Mouse (Mus musculus) G1E (cell line): ENCODE measurements around the gene Clcf1. TPM values are rescaled to one million over a fixed set of nuclear protein-coding genes. Genes with fewer than 3 reads are reported as not detected.

Source experiments
- ATAC-seq: 2 replicates; pipeline ENCODE4 v1.8.0; 2016; ENCODE audit warnings: mild to moderate bottlenecking; ENCODE audit not compliant: insufficient number of reproducible peaks, poor library complexity, low FRiP score, severe bottlenecking; ENCODE audit errors: extremely low read depth
- DNase-seq: peaks from one replicate; pipeline ENCODE4 v3.0.0; 2012; ENCODE audit warnings: low spot score
- H3K27me3 ChIP-seq: 2 replicates; pipeline ENCODE4 v1.6.1; 2012; ENCODE audit warnings: mild to moderate bottlenecking, low read length, inconsistent platforms; ENCODE audit not compliant: insufficient read depth
- H3K36me3 ChIP-seq: replicated peaks from 2 replicates; pipeline ENCODE3; 2012; ENCODE audit warnings: mild to moderate bottlenecking, inconsistent platforms
- H3K4me1 ChIP-seq: 2 replicates; pipeline ENCODE4 v1.6.1; 2012; ENCODE audit warnings: low read depth, low read length, inconsistent platforms, mixed read lengths; ENCODE audit not compliant: insufficient read depth
- H3K4me3 ChIP-seq: 2 replicates; pipeline ENCODE4 v1.5.1; 2012; ENCODE audit warnings: low read depth, mild to moderate bottlenecking, inconsistent platforms, low read length, moderate library complexity, mixed read lengths
- H3K9me3 ChIP-seq: replicated peaks from 2 replicates; pipeline ENCODE4 v1.6.1; 2012; ENCODE audit warnings: inconsistent platforms
- CTCF ChIP-seq: IDR thresholded peaks from 2 replicates; pipeline ENCODE4 v1.5.1; 2012; ENCODE audit warnings: low read depth, low read length, inconsistent platforms, mixed read lengths
- GATA1 ChIP-seq: IDR thresholded peaks from 2 replicates; pipeline ENCODE4 v1.6.1; 2012; ENCODE audit warnings: borderline replicate concordance, low read length, inconsistent platforms, mixed read lengths
- GATA2 ChIP-seq: IDR thresholded peaks from 2 replicates; pipeline ENCODE4 v1.6.1; 2012; ENCODE audit warnings: low read depth, low read length, inconsistent platforms, borderline replicate concordance
- POLR2AphosphoS5 ChIP-seq: IDR thresholded peaks from 2 replicates; pipeline ENCODE4 v1.6.1; 2012; ENCODE audit warnings: low read depth, low read length, inconsistent platforms; ENCODE audit not compliant: insufficient replicate concordance
- TAL1 ChIP-seq: conservative IDR thresholded peaks from 2 replicates; pipeline ENCODE4 v1.6.1; 2012; ENCODE audit warnings: low read depth, low read length, inconsistent platforms, mixed read lengths
- polyA plus RNA-seq: library from polyadenylated mRNA; stranded (reverse); fragments of >175 nt; gene quantifications from 2 replicates; pipeline ENCODE4 v1.2.3, GENCODE M21; 2012
- total RNA-seq, 2 experiments: library from RNA; stranded (forward) in 1 of 2; stranded (reverse) in 1 of 2; fragments of 200-1000 nt in 1 of 2; fragments of >200 nt in 1 of 2; fragmentation: Nextera tagmentation in 1 of 2; gene quantifications; 2 replicates each; pipeline ENCODE4 v1.2.3; 2014 to 2017

Clcf1 gene
- total and polyA plus RNA-seq, 3 experiments = 0.27 TPM; not detected in 2

DNA sequence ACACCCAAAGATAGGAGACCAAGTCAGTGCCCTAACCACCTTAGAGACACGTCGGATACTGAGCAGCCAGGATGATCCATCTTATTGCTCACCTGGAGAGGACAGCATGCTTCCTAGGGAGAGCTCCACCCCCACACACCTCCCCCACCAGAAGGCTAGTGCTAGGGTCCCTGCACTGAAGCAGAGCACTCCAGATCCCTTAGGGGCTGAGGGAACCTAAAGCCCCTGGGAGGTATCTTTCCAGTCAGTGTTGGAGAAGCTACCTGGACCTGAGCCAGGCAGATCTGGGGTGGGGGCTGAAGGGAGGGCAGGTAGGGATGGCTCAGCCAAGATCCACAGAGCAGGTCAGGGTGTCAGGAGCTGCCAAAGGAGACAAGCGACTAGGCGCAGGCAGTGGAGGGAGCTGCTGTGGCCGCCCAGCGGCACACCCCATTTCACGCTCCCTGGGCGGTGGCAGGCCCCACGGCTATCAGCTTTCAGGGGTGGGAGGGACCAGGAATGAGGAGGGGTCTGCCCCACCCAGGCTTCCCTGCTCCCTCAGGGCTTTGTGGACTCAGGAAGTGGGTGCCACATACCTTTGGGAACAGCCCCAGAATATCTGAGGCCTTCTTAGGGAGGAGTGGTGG lies 15.5 kb downstream of the Clcf1 start:
- DNase-seq (no peak), ATAC-seq (no peak)
- TF ChIP-seq POLR2AphosphoS5 = no peak
- no peak for TF ChIP-seq GATA1
- TF ChIP-seq TAL1 = no peak
- no peak for TF ChIP-seq CTCF
- no peak for TF ChIP-seq GATA2
- Histone ChIP-seq H3K27me3 (peaks cover 35% of the 10 kb centered on the region), H3K9me3 (no peaks in the 10 kb centered on the region), H3K4me1 (peaks cover 33% of the 10 kb centered on the region), H3K36me3 (peaks cover 8% of the 10 kb centered on the region), H3K4me3 (no peak overlapping the region)

DNA sequence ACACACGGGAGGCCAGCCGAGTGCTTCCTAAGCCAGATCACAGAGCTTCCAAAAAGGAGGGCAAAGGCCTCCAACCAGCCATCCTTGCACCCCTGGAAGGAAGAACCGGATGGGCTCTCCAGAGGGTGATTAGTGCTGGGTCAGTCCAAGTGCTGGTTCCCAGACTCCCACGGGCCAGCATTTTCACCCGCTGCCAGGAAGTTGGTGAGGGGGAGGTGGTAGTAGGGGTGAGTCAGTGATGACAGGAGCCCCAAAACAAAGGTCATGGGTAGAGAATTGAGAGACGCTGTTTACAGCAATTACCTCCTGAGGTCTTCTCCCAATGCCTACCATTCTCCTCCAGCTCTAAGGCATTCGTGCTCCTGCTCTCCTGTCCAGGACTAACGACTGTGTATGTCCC lies 16.4 kb downstream of the Clcf1 start:
- H3K4me3 ChIP-seq = no peak overlapping the region
- ATAC-seq = no peak
- H3K9me3 ChIP-seq = no peaks in the 10 kb centered on the region
- TF ChIP-seq CTCF = no peak
- TF ChIP-seq GATA2 = no peak
- no peak for TF ChIP-seq POLR2AphosphoS5
- TF ChIP-seq GATA1 = no peak
- no peak for TF ChIP-seq TAL1
- DNase-seq = no peak
- H3K4me1 ChIP-seq = peaks cover 33% of the 10 kb centered on the region
- peaks cover 8% of the 10 kb centered on the region for H3K36me3 ChIP-seq
- H3K27me3 ChIP-seq = peaks cover 29% of the 10 kb centered on the region

DNA sequence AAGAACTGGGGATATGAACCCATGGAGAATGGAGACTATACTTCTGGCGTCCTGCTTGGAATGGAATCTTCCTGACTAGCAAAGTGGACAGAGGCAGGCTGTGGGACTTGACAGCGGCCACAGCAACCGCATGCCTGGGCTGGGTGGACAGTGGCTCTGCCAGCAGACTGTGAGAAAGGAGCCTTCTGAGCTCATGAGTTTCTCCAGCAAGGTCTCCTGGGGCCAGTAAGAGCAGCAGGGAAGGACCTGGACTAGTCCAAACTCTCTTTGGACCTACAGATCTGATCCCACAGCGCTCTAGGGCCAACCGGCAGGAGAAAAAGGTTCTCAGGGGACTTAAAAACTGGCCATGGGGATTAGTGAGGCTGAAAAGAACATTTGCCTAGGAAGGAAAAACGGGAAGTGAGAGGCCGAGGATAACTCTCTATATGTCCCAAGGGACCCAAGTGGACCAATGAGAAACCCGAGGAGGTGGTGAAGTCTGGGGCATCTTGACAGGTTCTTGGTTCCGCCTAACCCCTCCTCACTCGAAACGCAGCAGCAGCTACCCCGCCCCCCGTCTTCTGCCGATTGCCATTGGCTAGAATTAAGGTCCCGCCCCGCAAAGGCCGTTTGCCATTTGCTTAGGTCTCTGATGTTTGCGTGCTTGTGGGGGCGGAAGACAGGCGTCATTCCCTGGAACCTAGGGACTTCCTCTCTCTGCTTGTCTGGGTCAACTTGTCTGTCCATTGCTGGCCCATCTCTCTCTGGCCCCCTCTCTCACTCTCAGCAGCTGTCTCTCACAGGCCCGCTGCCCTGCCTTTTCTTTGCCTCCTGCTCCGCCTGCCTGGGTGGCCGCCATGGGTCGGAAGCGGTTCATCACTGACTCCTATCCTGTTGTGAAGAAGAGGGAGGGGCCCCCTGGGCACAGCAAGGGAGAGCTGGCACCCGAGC lies 17.5 kb downstream of the Clcf1 start, which contains the start of gene Pold4:
TSS of gene Pold4 (plus strand) at position 647 of the 933 bp plus-strand sequence.
- ATAC-seq (peak; percentile 91), DNase-seq (peak; percentile 93)
- peak within 1 kb of the TSS; percentile 75 for H3K4me3 ChIP-seq
- H3K9me3 ChIP-seq = no peaks in the 10 kb centered on the region
- TF ChIP-seq GATA2 (no peak), CTCF (no peak), GATA1 (no peak), POLR2AphosphoS5 (no peak), TAL1 (no peak)
- peaks cover 33% of the 10 kb centered on the region for H3K4me1 ChIP-seq
- peaks cover 32% of the 10 kb centered on the region for H3K27me3 ChIP-seq
- H3K36me3 ChIP-seq = peaks cover 8% of the 10 kb centered on the region

DNA sequence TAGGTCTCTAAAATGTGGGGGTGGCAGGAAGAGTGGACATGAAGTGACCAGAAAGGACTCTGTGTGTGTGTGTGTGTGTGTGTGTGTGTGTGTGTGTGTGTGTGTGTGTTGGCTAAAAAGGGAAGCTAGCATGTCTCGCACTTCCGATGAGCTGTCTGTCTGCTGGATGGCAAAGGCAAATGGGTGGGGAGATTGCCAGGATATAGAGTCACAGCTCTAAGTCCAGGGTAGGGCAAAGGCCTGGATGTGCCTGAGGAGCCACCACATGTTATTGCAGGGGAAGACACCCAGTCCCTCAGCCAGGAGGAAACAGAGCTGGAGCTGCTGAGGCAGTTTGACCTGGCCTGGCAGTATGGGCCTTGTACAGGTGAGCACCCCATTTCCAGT lies 18.1 kb downstream of the Clcf1 start:
- no peak for ATAC-seq
- Histone ChIP-seq H3K4me1 (peaks cover 33% of the 10 kb centered on the region), H3K4me3 (peak overlapping the region; percentile 75), H3K9me3 (no peaks in the 10 kb centered on the region), H3K27me3 (peaks cover 28% of the 10 kb centered on the region), H3K36me3 (peaks cover 8% of the 10 kb centered on the region)
- peak; percentile 66 for DNase-seq
- no peak for TF ChIP-seq POLR2AphosphoS5
- no peak for TF ChIP-seq GATA1
- TF ChIP-seq TAL1 = no peak
- TF ChIP-seq CTCF = no peak

DNA sequence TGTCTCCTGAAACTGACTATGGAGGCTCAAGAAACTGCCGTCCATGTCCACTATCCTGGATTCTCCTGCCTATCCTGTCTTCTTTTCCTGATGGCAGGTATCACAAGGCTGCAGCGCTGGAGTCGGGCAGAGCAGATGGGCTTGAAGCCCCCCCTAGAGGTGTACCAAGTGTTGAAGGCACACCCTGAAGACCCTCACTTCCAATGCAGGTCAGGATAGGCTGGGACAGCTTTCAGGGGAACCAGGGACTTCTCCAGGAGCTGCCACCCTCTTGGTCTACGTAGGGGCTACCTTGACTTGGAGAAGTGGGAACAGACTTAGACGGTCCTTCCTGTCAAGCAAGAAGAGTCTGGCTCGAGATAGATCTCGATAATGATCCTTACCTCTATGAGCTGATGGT lies 18.6 kb downstream of the Clcf1 start:
- Histone ChIP-seq H3K4me1 (peaks cover 32% of the 10 kb centered on the region), H3K36me3 (peaks cover 8% of the 10 kb centered on the region), H3K27me3 (peaks cover 23% of the 10 kb centered on the region), H3K4me3 (peak overlapping the region; percentile 75; the same call in 1 of the 2 replicates), H3K9me3 (no peaks in the 10 kb centered on the region)
- DNase-seq = no peak
- TF ChIP-seq POLR2AphosphoS5 (no peak), CTCF (no peak), GATA1 (no peak), GATA2 (no peak), TAL1 (no peak)
- ATAC-seq = no peak

DNA sequence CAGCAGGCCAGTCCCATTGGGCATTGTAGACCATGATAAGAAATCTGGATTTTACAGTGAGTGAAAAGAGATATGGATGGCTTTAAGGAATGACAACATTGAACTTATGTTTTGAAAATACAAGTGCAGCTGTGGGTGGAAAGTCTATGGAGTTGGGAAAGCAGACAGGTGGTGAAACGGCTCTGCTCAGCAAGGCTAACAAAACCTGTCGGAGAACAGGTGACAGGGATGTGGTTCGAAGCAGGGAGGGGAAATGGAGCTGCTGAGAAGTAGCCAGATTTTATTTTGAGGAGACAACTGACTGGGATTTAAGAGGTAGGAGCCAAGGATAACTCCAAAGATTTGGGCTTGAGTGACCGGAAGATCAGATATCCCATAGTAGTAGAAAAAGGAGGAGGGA lies 20.5 kb downstream of the Clcf1 start:
- H3K27me3 ChIP-seq = peaks cover 15% of the 10 kb centered on the region
- TF ChIP-seq CTCF (no peak), GATA1 (no peak), GATA2 (no peak), POLR2AphosphoS5 (no peak), TAL1 (no peak)
- peaks cover 26% of the 10 kb centered on the region for H3K4me1 ChIP-seq
- ATAC-seq (no peak), DNase-seq (no peak)
- H3K9me3 ChIP-seq = no peaks in the 10 kb centered on the region
- H3K4me3 ChIP-seq = no peak overlapping the region
- H3K36me3 ChIP-seq = peaks cover 8% of the 10 kb centered on the region
